Mouse (Mus musculus): Measurements from ENCODE around the gene Rtl6. TPM values are rescaled to one million over a fixed set of nuclear protein-coding genes. Genes with fewer than 3 reads are reported as not detected.

Gene Rtl6
- total RNA-seq, 2 experiments from 2014 or later = 6.6 to 9.5 TPM

DNA sequence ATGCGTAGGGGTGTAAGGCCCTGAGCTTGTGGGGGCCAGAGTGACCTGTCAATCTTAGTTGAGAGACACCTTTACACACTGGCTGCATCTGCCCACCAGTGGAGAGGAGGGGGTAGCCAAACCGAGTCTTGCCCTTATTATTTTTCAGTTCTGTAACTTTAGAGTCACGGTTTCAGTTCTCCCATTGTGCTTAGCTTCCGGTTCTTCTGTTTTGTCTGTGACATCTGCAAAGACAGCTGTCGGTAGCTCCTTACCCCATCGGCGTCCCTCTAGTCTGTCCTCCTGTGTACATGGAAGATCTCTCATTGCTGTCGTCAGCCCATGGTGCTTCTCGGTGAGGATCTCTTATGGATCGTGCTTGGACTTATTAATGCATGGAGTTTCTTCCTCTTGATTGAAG, 20.5 kb downstream of the Rtl6 start:
- no peak for DNase-seq

DNA sequence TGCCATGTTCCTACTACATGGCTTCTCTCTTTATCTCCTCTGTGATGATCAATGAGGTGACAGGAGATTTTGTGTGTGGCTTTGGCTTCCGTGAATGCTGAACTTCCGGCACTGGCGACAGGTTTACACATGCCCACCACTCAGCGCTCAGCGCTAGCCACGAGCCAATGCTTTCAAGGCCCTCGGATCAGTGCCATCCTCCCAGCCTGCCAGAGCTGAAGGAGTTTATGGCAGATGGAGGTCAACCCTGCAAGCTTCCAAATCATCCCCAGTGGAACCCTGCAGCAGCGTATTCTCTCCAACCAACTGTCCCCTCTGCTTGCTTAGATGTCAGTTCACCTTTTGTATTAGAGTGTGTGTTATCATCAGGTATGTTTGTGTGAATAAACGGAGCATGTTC, 21.0 kb downstream of the Rtl6 start:
- no peak for DNase-seq

DNA sequence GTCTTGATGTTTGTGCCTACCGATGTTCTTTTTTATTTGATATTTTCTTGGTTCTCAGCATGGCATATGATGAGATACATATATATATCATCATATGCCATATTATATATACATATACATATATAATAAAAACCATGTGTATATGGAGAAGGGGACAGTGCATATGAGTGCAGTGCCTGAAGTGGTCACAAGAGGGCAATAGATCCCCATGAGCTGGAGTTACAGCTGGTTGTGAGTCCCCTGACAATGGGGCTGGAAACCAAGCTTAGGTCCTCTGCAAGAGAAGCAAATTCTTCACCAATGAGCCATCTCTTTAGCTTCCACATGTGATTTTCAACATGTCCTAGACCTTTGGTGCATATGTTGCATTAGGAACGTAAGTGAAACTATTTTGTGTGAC, 21.7 kb downstream of the Rtl6 start:
- peak; percentile 42 for DNase-seq

DNA sequence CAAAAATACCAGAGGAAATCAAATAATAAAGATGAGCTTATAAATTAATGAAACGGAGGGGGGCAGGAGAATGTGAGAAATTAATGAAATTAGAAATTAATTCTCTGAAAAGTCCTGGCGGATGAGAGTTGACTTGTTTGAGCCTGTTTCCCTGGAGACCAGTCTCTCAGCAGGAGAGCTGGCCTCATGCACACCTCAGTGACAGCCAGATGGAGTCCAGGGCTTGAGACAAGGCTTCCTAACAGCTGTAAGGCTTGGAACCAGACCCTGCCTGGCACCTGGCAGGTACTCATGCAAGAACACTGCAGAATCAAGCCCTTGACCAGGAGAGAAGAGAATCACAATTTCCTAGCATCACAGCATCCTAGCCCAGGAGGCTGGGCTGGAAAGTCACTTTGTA, 25.4 kb downstream of the Rtl6 start:
- no peak for DNase-seq

DNA sequence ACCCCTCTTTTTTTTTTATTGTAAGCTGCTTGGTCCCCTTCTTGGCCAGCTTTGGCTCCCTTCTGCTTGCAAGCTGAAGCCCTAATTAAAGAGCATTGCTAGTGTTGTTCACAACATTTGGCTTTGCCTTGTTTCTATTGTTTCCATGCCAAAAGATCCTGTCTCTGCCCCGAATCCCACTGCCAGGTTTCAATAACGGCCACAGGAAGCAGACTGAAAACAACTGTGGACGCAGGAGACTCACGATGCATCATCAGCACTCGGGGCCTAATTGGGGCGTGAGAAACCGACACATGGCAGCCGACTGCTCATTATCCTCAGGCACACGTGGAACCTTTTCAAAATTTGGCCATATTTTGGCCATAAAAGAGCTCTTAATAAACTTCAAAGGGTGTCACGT, 26.1 kb downstream of the Rtl6 start:
- no peak for DNase-seq

DNA sequence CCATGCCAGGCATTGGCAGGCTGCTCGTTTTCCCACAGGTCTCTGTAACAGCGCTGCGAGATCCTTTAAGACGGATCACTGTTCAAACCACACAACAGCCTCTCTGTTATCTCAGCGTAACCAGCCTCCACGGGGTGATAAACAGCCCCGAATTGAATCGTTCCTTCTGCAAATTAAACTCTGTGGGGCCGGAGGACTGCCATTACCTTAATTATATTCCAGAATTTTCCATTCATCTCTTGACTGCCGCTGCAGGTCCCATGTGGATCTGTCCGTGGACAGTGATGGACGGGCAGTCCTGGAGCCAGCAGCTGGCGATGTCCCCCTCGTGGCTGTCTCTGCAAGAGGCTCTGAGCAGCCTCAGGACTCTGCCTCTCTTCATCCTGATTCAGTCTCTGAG, 30.7 kb downstream of the Rtl6 start:
- DNase-seq = no peak

DNA sequence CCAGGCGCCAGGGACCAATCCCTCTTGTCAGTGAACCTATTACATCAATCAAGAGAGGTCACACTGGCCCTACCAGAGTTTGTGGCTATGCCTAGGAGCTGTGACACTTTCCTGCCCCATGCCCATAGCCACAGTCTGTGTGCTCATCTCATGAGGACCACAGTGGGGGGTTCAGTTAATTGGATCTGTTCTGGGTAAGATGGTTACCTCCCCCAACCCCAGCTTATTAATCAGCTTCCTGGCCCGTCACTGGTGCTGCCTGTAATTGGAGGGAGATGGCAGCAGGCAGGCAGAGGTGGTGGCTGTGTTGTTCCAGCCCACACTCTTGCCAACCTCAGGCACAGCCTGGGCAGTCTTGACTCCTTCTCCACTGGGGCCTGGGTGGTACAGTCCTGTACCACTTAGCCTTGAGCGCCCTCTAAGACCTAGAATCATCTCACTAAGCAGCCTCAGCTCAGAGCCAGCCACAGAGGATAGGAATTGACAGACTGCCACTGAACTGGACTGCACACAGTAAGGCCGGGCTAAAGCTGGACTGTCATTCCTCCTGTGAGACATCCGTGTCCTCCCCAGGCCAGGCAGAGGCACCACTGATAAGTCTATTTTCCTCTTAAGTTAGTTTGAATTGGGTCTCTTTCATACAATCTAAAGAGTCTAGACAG, 32.3 kb downstream of the Rtl6 start:
- DNase-seq = no peak

DNA sequence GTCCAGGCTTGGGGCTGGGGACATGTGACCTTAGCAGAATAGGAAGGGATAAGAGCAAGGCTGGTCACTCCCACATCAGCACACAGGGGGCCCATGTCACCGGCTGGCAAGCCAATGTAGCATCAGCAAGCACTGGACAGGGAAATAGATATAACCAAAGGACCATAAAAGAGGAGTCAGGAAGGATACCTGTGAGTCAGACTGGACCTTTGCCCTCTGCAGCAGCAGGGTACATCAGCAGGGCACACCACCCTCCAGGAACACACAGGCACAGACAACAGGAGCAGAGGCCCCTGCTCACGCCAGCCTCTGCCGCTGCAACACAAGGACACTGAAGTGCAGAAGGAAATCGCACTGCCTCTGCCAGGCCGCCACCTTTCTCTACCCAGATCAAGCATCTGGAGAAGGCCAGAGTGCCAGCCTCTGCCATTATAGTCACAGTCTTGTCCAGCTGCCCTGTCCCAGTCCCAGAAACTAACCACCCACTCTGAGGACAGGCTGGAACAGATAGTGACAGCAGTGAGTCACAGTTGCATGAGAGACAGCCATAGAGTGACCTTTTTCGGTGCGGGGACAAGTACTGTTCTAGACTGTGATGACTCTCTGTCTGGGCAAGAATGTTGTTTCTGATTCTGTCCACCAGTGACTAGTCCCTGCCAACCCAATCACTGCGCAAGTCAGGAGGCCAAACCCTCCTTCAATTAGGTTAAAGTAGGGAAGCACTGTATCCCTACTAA, 34.5 kb downstream of the Rtl6 start:
- DNase-seq = peak; percentile 35

DNA sequence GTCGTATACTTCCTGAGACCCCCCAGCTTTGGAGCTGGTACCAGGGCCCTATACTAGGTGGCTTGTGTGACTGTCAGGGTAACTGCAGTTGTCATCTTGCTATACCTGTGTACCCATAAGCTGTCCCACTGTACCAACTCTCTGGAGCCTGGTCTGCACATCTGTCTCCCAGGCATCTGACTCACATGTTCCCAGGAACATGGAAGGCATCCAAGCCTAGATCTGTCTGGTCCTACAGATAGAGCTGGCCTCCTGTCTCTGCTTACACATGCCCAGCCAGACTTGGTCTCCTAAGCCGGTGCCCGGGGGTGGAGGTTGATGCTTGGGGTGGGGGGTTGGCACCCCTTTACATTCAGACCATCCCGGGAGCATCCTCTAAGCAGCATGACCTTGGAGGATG, 36.1 kb downstream of the Rtl6 start:
- no peak for DNase-seq

DNA sequence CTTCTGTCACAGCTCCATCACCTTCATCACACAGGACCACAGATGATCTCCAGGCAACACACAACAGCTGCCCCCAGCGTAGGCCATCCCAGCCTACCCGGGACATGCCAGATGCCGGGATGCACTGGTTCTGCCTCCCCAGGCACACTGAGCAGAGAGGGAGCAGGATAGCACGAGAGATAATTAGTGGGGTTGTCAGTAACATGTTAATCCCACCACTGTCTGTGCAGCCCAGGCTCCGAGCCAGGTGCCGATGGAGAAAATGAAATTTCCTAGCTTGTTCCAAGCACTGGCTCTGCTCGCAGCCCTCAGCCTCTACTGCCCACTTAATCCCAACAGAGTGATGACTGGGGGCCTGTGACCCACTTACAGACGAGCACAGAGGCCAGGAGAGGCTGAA, 39.1 kb downstream of the Rtl6 start:
- no peak for DNase-seq

DNA sequence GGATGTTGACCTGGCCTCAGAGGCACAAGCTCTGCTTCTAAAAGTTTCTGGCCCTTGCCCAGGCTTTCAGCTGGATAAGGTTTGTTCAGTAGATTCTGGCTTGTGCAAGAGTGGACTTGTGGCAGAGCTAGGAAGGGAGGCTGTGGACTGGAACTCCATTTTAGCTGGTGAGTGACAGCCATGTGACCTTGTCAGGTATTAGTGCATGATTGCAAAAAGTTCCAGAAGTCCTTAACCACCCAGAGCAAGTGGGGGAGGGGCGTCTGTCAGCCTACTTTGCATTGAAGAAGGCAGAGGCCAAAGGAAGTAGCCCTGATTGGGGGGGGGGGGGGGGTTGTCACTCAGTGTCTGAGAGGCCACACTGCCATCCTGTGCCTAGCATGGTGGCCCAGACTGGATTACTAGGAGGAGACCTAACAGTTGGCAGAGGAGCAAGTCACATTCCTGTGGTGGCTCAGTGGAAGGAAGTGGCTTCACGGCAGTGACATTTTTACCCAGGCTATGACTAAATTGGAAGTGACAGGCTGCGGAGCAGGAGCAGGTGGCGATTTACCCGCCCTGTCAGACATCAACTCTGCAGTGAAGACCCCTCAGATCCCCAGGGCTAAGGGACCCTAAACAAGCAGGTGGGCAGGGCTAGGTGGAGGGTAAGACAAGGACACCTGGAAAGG, 44.9 kb downstream of the Rtl6 start:
- DNase-seq = peak; percentile 18

DNA sequence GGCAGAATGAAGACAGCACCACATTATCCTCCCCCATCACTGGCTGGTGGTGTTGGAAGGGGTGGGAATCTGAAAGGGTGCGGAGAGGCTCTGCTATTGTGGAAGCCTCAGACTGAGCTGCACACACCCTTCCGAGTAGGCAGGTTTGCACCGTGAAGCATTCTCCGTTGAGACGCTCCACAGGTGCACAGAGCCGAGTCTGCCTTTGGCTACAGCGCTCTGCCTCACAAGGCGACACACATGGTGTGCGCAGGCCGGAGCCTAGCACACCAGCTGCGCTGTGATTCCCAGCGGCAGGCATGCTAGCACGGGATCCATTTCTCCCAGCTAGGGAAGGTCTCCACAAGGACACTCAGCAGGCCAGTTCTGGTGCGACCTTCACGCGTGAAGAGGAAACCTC, 47.6 kb downstream of the Rtl6 start:
- DNase-seq = peak; percentile 17

DNA sequence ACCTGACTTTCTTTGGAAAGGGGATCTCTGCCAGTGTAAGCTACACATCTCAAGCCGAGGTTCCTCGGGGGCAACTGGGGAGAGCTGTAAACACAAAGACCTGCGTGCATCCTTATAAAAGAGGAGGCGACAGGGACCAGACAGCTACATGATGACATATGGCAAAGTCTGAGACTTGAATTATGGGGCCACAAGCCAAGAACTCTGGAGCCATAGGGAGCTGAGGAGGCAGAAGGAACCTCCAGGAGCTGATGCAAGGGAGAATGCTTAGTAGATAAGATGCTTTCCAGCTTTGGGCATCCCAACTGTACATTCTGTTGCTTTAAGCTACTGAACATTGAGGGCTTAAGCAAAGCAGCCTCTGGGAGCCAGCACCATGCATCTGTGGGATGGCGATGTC, 48.5 kb downstream of the Rtl6 start:
- no peak for DNase-seq

DNA sequence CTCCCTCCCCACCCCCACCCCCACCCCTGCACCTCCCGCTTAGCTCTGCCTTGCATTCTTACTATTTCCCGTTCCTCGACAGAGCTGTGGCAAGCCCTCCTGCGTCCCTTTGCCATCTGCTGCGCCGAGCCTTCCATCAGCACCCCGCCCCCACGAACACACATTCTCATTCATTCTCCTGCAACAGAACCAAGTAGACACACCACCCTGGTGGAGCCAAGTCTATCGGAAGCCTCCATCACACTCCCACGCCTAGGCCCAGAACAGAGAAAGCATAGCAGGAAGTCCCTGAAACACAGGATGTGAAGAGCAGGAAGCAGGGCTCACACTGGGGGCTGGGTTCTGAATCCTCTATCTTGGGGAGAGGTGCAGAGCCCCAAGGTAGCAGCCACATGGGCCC, 51.6 kb downstream of the Rtl6 start:
- DNase-seq = no peak

DNA sequence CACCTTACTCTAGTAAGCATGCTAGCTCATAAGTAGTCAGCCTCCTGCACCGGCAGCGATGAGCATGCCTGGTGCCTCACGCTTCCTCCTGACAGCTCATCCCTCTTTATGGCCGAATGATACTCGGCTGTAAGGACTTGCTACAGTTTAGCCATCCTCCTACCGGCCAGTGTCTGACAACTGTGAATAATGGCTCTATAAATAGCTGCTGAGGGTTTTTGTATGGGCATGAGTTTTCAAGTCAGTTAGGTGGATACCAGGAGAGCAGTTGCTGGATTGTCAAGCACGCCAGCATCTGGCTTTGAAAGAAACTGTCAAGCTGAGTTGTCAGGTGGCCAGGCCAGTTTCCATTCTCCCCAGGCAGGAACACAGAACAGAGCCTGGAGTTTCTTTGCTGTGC, 52.7 kb downstream of the Rtl6 start:
- DNase-seq = no peak

Other genes starting within 250 kb of the Rtl6 start
- 1 to 10 TPM; 3.6 to 4.4 TPM for gene Parvg, start 233.8 kb downstream of the Rtl6 start, total RNA-seq (2021)
- 1 to 10 TPM; 1.8 to 3.2 TPM for gene Shisal1, start 110.7 kb downstream of the Rtl6 start, total RNA-seq (2021)
- gene Prr5, start 111.8 kb upstream of the Rtl6 start, total RNA-seq (2021) = 10 to 100 TPM; 11.4 to 12.1 TPM
- gene Arhgap8, start 162.2 kb upstream of the Rtl6 start, total RNA-seq (2021) = 1 to 10 TPM; 1.1 to 1.2 TPM

Data from adrenal gland, postnatal 10 days (tissue).